Mouse (Mus musculus) ovary, adult 18-20 months (tissue): Measurements from ENCODE around the gene Prpf3.
"Not testable (repeated sequence)": the region's sequence is repeated elsewhere in the genome, so short reads cannot be mapped to it uniquely, and the experiment has no call there.

Experiments used
- DNase-seq: peaks from one replicate; pipeline ENCODE4 v3.0.0; 2022; ENCODE audit warnings: low spot score, mixed read lengths

The Prpf3 gene

DNA sequence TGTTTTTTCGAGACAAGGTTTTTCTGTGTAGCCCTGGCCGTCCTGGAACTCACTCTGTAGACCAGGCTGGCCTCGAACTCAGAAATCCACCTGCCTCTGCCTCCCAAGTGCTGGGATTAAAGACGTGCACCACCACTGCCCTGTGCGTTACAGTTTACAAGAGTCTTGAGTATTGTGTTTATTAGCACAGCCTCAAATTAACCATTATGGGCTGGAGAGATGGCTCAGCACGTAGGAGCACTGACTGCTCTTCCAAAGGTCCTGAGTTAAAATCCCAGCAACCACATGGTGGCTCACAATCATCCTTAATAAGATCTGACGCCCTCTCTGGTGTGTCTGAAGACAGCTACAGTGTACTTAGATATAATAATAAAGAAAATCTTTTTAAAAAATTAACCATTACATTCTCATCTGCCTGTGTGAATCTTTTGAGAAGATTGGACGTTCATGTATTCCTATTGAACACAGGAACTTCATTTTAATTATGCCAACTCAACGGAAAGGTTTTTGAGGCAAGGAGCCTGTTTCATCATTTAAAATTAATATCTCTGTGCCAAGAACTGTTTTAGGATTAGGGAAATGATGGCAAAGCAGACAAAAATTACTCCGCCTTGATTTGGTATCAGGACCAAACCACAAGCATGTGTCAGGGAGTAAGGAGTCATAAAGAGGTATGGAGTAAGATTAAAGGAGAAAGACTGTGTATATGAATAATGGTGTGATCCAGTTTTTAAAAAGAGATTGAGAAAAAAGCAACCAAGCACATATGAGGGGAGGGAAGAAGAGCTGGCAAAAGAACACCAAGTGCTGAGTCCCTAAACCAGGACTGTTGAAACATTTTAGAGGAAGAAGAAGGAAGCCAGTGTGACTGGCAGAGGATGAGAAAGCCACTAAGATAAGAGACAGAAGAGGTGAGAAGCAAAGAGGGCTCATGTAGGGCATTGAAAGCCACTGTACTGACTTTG is 35.4 kb downstream of the Prpf3 start:
- DNase-seq: no peak

DNA sequence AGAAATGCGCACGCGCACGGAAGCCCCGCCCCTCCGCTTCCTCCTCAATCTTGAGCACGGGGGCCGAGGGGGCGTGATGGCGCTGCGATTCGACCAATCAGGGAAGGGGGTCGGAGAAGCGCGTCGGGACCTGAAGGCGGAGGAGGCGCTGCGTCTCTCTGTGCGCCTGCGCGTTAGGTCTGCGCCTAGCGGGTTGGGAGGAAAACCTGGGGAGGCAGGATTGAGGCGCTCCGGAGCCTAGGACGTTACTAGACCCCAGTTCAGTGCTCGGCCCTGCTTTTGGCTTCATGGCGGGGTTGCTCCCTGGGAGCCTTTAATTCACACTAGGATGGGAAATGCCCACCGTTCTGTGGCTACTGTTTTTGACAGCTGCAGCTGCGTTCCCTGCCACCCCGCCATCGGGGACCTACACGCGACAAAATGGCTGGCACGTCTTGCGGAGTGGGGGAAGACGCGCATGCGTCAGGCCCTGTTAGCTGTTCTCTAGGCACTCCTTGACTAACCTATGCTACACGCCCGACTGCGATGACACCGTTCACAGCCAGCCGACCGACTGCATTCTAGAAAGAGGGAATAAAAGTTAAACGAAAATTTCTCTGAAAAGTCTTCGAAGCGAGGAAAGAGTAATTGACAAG is 36.2 kb downstream of the Prpf3 start:
- peak; percentile 99 for DNase-seq

DNA sequence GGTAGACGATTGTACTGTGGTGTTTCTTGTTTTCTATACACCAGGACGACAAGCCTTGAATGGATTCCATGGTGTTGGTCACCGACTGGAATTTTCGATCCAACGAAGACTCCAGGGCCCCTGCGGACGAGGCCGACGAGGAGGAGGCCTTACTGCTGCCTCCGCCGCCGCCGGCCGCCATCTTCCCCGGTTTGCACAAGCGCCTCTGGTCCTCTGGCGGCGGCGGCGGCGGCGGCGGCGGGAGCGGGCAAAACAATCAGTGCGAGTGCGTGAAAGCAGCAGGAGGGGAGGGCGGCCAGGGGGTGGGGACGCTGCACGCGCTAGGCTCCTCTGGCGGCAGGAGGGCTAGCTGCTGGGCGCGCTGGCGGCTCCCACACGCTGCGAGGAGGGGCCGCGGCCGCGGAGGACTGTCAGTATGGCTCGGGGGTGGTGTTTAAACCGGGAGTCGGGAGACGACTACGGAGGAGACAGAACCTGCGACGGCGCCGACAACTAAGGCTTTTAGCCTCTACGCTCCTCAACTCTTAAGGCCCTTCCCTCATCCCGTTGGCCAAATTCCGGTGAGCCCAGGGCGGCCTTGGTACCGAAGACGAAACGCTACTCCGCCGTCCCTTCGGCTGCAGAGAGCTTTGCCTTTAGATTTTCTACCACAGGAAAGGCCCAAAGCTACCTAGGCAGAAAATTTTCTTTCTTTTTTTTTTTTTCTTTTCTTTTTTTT is 37.0 kb downstream of the Prpf3 start, which contains the start of gene Rprd2:
Gene Rprd2 (minus strand): TSS at position 293 of the 718 bp plus-strand sequence.
- DNase-seq: peak; percentile 74

DNA sequence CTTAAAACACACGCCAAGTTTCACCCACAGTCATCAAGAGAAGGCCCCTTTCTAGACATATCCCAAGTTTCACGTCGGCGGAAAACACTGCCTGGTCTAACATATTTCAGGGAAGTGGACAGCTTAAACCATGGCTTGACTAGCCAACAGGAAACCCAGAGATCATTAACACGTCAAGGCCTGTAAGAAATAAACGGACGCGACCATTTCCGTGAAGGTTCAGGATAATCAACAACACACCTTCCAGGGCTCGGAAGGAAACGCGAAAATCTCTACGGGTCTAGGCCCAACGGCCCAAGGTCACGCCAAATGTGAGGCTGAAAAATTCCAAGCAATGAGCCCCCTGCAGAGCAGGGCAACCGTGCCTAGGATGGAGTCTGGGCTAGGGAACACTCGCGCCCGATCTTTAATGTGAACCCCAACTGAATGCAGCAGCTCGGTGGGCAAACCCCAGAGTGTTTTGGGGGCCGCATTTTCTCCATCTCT is 37.6 kb downstream of the Prpf3 start:
- DNase-seq: no peak

DNA sequence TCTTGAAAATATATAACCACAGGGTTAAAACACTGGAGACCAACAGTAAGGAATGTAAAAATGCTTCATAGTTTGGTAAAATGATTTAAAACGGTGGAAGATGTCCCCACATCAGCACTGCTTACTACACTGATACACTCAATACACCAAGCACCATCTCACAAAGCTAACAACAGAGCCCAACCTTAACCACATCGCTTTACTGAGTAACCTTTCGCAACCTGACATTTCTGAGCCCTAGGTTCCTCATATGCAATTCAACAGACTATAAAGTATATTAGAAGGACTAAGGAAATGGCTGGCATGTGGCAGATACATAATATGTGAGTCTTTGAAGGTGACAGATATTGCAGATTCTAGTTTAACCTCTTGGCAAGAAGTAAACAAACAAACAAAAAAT is 39.0 kb downstream of the Prpf3 start:
- DNase-seq: no peak

DNA sequence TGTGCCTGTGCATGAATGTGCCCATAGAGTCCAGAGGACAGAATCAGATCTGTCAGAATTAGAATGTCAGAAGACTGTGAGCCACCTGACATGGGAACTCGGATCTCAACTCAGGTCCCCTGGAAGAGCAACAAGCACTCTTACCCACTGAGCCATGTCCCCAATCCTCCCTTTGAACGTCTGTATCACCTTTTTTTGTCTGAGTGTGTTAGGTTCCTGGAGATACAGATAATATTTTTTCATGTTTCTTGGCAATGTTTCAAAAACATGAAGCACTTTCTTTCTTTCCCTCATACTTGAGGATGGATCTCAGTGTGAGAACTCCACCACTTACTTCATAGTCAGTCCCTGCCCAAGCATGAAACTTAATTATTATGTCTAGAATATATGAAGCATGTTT is 47.3 kb downstream of the Prpf3 start:
- DNase-seq: no peak

DNA sequence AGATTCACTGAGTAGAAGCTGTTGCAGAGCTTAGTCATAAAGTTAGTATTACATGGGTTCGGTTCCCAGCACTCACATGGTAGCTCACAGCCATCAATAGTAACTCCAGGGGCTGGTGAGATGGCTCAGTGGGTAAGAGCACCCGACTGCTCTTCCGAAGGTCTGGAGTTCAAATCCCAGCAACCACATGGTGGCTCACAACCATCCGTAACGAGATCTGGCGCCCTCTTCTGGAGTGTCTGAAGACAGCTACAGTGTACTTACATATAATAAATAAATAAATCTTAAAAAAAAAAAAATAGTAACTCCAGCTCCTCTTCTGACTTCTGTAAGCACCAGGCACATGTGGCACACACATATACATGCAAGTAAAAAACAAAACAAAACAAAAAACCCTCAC is 48.1 kb downstream of the Prpf3 start:
- not testable (repeated sequence) for DNase-seq

DNA sequence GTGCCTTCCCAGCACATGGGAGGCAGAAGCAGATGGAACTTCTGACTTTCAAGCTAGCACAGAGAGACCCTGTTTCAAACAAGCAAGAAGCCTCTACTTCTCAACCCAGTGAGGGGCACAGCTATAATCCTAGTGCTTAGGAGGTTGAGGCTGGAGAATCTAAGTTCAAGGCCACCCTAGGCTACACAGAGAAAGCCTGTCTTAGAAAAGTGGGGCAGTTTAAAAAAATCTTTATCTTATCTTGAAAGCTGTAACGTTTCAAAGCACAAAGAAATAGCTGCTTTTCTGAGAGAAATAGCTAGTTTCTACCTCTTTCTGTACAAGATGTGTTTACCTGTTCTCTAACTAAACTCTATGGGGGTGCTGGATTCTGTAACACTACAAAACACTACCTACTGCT is 49.0 kb downstream of the Prpf3 start:
- DNase-seq: no peak

DNA sequence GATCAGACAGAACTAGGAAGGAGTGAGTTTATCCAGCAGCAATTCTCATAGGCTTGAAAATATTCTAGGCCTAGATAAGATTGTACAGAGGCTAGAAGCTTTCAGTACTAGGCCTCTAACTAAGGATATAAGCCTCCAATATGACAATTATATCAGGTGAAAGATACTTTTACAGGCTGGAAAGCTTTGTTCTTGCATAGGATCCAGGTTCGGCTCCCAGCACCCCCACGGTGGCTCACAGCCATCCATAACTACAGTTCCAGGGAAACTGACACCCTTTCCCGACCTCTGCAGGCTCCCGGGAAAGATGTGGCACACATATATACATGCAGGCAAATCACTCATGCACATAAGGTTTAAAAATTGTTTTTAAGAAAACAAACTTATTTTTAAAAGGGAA is 51.8 kb downstream of the Prpf3 start:
- DNase-seq: no peak

DNA sequence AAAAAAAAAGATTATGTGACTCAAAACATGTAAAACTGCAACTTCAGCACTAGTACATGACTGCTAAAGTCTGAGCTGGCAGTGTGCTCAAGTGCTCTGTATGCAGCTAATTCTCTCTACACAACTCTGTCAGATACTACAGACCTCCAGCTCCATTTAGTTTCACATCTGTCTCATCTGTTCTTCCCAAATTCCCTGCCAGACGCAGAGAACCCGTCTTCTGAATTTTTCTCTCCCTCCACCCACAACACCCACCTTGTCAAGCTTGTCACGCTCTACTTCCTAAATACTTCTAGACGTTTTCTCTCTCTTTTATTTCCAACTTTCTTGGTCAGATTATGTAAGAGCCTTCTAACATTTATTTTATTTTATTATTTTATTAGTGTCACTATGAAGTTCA is 56.9 kb downstream of the Prpf3 start:
- no peak for DNase-seq

DNA sequence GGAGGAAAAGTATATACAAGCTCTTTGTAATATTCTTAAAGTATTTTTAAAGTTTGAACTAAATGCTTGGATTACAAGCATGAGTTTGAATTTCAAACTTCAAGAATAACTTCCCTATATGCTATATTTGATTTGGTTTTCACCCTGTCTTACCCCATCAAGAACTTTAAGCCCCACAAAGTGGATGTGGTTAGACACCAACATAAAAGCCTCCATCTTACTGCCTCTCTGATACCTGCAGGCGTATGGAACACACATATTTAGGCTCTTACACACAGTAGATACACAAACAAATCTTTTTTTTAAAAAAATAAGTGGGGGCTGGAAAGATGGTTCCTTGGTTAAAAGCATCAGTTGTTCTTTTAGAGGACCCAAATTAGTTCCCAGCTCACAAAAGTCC is 61.4 kb downstream of the Prpf3 start:
- no peak for DNase-seq

DNA sequence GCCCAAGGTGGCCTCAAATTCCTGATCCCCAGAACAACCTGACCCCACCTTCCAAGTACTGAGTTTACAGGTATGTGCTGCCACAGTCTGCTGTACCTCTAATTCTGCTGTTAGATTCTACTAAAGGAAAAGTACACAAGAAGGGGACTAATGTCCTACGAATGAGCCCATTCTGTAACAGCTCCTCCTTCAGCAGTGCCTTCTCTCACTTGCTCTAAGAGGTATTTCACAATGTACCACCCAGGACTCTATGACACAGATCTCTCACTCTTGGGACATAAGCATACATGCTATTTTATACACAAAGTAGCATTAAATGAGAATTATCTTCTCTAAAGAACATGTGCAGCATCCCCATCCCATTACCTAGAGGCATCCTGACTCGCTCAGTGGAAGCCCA is 62.0 kb downstream of the Prpf3 start:
- no peak for DNase-seq

DNA sequence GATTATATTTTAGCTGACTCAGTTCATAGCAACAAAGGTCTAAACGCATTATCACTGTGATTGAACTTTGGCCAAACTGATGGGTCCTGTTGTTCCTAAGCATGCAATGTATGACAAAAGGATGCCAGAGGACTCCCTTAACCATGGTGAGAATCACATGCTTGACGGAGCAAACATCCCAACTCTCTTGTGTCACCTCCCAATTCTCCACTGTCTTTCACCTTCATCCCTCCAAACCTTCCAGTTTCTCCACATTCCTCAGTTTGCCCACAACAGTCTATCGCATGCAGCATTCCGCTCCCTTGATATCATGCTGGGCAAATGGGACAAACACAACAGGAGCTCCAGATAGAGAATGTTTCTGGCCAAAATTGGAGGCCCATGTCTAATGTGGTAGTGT is 70.2 kb downstream of the Prpf3 start:
- no peak for DNase-seq
